Mouse (Mus musculus) liver, embryonic 11.5 days (tissue): ENCODE measurements at regions not wholly inside any gene's neighbourhood (a gene's known extent, or its start where the extent isn't known, plus 50 kb on each side); places are given as distances from the start of the nearest gene placed in this dataset.

Experiments used
- ATAC-seq: fragments of 200-750 bp; cut with Nextera tagmentation; replicated peaks from 2 replicates; pipeline ENCODE4 v1.8.0; 2017; ENCODE audit warnings: moderate number of reproducible peaks, mild to moderate bottlenecking, moderate TSS enrichment, moderate library complexity; ENCODE audit not compliant: low FRiP score
- DNase-seq: peaks from one replicate; pipeline ENCODE4 v3.0.0-alpha.2; 2017; ENCODE audit warnings: low spot score
- H3K27ac ChIP-seq: fragments of 300-500 bp; sonication (generic); 2 replicates; pipeline ENCODE4 v1.5.1; 2014; ENCODE audit warnings: mild to moderate bottlenecking, low read depth, low read length, control low read depth
- H3K27me3 ChIP-seq: fragments of 300-500 bp; sonication (generic); replicated peaks from 2 replicates; pipeline ENCODE4 v1.6.1; 2014; ENCODE audit warnings: low read length, mixed read lengths; ENCODE audit not compliant: control insufficient read depth, insufficient read depth
- H3K36me3 ChIP-seq: fragments of 300-500 bp; sonication (generic); 2 replicates; pipeline ENCODE4 v1.6.1; 2014; ENCODE audit warnings: mild to moderate bottlenecking, low read length, moderate library complexity, mixed read lengths; ENCODE audit not compliant: control insufficient read depth, insufficient read depth
- H3K4me1 ChIP-seq: fragments of 300-500 bp; sonication (generic); replicated peaks from 2 replicates; pipeline ENCODE4 v1.6.1; 2014; ENCODE audit warnings: low read length, mixed read lengths; ENCODE audit not compliant: control insufficient read depth, insufficient read depth
- H3K4me2 ChIP-seq: fragments of 300-500 bp; sonication (generic); 2 replicates; pipeline ENCODE4 v1.6.1; 2014; ENCODE audit warnings: mild to moderate bottlenecking, control low read depth, moderate library complexity
- H3K4me3 ChIP-seq: fragments of 300-500 bp; sonication (generic); 2 replicates; pipeline ENCODE4 v1.5.1; 2014; ENCODE audit warnings: low read depth, low read length, control low read depth
- H3K9ac ChIP-seq: fragments of 300-500 bp; sonication (generic); 2 replicates; pipeline ENCODE4 v1.6.1; 2014; ENCODE audit warnings: low read depth, low read length, control low read depth
- H3K9me3 ChIP-seq: fragments of 300-500 bp; sonication (generic); 2 replicates; pipeline ENCODE4 v1.6.1; 2016; ENCODE audit warnings: low read length, inconsistent platforms, mixed read lengths; ENCODE audit not compliant: control insufficient read depth
- WGBS: fragments of 180-500 bp; shearing (Covaris S2); extraction: QIAGEN DNeasy Blood & Tissue Kit; methylation state at CpG from one replicate; pipeline ENCODE4 v1.1.7; 2014; 5-methylcytosine and 5-hydroxymethylcytosine counted together

DNA sequence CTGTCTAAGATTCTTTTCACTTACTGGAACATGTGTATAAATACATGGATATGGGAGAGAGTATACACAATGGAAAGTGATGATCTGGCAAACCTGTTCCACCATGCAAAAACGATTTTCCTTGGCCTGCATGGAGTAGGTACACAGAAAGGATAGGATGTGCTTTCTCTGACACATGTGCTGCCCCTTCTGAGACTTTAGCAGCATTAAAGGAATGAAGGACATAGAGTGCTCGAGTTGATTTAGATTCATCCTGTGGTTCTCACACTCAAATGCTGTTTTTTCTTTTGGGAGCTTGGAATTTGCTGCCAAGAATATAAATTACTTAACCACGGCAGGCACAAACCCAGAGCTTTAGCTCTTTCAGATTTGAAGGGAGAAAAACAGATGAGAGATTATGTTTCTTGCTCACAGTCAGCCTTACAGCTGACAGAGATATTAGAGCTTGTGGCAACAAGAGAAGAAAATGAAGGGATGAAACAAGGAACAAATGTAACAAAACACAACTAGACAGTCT is 149.2 kb downstream of the 4930544G11Rik start:
- Histone ChIP-seq H3K36me3 (no peaks in the 10 kb centered on the region), H3K4me3 (no peak overlapping the region), H3K4me2 (no peak overlapping the region), H3K9me3 (no peaks in the 10 kb centered on the region), H3K27ac (no peak overlapping the region), H3K9ac (no peak overlapping the region), H3K27me3 (no peaks in the 10 kb centered on the region), H3K4me1 (no peaks in the 10 kb centered on the region)
- WGBS = 45% methylated on average over 3 of the region's 3 CpGs
- no peak for ATAC-seq
- no peak for DNase-seq

DNA sequence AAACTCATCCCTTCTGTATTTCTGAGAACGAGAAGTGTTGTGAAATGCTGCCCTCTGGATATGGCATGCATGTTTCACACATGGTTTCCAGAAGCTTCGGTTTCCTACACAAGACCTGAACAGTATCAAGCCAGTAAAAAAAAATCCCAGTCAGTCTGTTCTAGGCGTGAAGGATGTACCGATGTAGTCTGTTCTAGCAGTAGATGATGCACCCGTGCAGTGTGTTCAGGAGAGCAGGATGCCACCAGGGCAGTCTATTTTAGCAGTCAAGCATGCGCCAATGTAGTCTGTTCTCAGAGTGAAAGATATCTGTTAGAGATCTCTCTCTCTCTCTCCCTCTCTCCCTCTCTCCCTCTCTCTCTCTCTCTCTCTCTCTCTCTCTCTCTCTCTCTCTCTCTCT is 162.0 kb downstream of the 4930544G11Rik start:
- Histone ChIP-seq H3K9me3 (no peaks in the 10 kb centered on the region), H3K4me2 (no peak overlapping the region), H3K36me3 (no peaks in the 10 kb centered on the region), H3K27ac (no peak overlapping the region), H3K27me3 (no peaks in the 10 kb centered on the region), H3K4me3 (no peak overlapping the region), H3K4me1 (no peaks in the 10 kb centered on the region), H3K9ac (no peak overlapping the region)
- WGBS = 83% methylated on average over 6 of the region's 6 CpGs
- ATAC-seq = no peak
- DNase-seq = no peak

DNA sequence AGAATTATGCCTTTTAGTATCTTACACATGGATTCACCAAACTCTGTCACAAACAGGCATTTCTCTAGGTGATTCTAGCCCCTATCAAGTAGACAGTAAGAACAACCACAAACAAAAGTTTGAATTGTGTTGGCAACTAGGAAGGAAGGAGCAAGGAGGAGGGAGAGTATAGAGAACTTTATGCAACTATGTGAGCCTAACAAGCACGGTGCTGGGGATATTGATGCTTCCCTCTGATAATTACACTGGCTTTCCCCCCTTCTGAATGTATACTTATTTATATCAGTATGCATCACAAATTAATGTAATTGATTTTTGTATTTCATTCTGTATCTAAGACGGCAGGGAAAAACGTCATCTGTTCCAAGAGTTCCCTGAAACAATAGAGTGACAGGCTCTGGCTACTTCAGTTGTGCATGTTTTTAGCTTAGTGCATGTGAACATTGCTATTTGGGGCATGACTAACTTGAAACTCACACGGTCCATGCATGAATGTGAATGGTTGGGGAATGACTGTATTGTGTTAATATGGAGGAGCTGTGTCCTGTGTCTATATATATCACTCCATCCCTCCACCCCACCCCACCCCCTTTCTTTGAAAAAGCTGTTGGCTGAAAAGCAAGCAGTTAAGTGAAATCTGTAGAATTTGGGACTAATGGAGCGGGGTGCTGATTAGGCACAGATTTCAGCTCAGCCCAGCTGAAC is 169.2 kb downstream of the 4930544G11Rik start:
- H3K36me3 ChIP-seq = no peaks in the 10 kb centered on the region
- no peak for DNase-seq
- H3K4me1 ChIP-seq = no peaks in the 10 kb centered on the region
- ATAC-seq = no peak
- H3K9ac ChIP-seq = no peak overlapping the region
- H3K27ac ChIP-seq = no peak overlapping the region
- 80% methylated on average over 5 of the region's 5 CpGs for WGBS
- H3K4me3 ChIP-seq = no peak overlapping the region
- H3K27me3 ChIP-seq = no peaks in the 10 kb centered on the region
- H3K4me2 ChIP-seq = no peak overlapping the region
- no peaks in the 10 kb centered on the region for H3K9me3 ChIP-seq

DNA sequence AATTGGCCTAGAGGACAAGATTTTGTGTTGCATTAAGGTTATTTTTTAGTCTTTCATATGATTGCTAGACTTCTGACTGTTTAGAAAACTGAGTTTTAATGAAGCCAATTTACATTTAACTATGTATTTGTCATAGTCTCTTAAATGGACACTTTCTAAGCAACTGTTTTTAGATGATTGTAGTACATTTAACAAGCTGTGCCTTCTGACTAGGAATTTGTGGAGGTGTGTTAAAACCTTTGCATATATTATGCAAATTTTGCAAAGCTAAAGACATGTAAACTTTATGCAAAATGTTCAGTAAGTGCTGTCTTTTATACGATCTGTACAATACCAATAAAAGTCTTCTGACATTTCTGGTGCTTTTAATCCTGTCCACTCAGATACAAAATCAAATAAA is 171.9 kb downstream of the 4930544G11Rik start:
- H3K9me3 ChIP-seq = no peaks in the 10 kb centered on the region
- DNase-seq (no peak), ATAC-seq (no peak)
- H3K4me3 ChIP-seq = no peak overlapping the region
- H3K36me3 ChIP-seq = no peaks in the 10 kb centered on the region
- 74% methylated on average over 1 of the region's 1 CpGs for WGBS
- no peak overlapping the region for H3K4me2 ChIP-seq
- H3K4me1 ChIP-seq = no peaks in the 10 kb centered on the region
- H3K27ac ChIP-seq = no peak overlapping the region
- H3K27me3 ChIP-seq = no peaks in the 10 kb centered on the region
- no peak overlapping the region for H3K9ac ChIP-seq

DNA sequence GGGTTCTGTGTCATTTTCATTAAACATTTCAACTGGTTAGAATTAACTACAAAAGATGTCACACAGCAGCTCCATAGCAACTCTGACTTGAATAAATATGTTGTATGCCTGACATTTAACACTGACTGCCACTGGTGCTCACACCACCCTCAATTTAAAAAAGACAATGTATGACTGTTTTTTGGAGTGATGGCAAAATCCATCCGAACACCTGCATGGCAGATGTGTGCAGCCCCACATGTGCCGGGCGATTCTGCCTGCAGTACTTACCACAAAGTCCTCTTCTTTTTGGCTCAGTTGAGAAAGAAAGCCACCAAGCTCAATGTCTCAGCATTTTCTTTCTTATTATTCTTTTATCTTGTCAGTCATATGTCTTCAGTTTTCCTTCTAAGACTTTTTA is 199.4 kb downstream of the 4930544G11Rik start:
- Histone ChIP-seq H3K9me3 (no peaks in the 10 kb centered on the region), H3K36me3 (no peaks in the 10 kb centered on the region), H3K4me2 (no peak overlapping the region), H3K4me1 (no peaks in the 10 kb centered on the region), H3K27me3 (no peaks in the 10 kb centered on the region), H3K9ac (no peak overlapping the region), H3K4me3 (no peak overlapping the region), H3K27ac (no peak overlapping the region)
- ATAC-seq = no peak
- 81% methylated on average over 3 of the region's 3 CpGs for WGBS
- DNase-seq = no peak

DNA sequence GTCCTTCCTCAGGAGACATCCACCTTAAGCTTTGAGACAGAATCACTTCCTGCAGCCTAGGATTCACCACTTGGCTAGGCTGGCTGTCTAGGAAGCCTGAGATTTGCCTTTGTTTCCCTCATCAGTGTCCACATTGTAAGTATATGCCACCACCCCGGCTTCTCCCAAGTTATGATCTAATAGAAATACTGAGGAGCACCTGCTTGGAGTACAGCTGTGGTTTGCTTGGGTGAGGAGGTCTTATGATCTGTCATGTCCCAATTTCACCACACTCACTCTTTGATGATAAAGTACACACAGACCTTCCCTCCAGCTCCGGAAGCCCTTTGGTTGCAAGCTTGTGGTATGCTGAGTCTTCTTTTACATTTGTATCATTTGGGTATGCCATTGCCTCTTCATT is 202.4 kb downstream of the 4930544G11Rik start:
- no peak overlapping the region for H3K4me3 ChIP-seq
- no peaks in the 10 kb centered on the region for H3K4me1 ChIP-seq
- ATAC-seq (no peak), DNase-seq (no peak)
- H3K9ac ChIP-seq = no peak overlapping the region
- no peaks in the 10 kb centered on the region for H3K36me3 ChIP-seq
- no peaks in the 10 kb centered on the region for H3K27me3 ChIP-seq
- 79% methylated on average over 2 of the region's 2 CpGs for WGBS
- no peaks in the 10 kb centered on the region for H3K9me3 ChIP-seq
- no peak overlapping the region for H3K4me2 ChIP-seq
- H3K27ac ChIP-seq = no peak overlapping the region

DNA sequence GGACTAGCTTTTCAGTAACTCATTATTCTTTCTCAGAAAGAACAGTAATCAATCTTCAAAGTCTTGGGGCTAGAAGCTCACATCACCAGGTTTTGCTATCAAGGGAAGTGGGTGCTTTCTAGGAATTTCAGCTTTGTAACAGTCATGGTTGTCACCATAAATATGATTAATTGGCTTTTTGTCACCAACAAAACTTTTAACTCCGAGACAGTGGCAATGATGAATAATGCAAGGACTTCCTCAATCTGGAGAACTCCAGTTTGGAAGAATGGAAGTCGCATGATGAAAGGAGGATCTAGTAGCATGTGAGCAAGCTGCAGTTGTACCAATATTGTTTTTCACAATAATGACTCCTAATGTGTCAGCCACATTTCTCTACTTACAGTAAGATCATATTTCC is 208.4 kb downstream of the 4930544G11Rik start:
- H3K9ac ChIP-seq = no peak overlapping the region
- H3K36me3 ChIP-seq = no peaks in the 10 kb centered on the region
- no peaks in the 10 kb centered on the region for H3K4me1 ChIP-seq
- no peaks in the 10 kb centered on the region for H3K27me3 ChIP-seq
- H3K4me3 ChIP-seq = no peak overlapping the region
- no peak for ATAC-seq
- no peaks in the 10 kb centered on the region for H3K9me3 ChIP-seq
- H3K27ac ChIP-seq = no peak overlapping the region
- DNase-seq = no peak
- no peak overlapping the region for H3K4me2 ChIP-seq
- WGBS = 59% methylated on average over 2 of the region's 2 CpGs

DNA sequence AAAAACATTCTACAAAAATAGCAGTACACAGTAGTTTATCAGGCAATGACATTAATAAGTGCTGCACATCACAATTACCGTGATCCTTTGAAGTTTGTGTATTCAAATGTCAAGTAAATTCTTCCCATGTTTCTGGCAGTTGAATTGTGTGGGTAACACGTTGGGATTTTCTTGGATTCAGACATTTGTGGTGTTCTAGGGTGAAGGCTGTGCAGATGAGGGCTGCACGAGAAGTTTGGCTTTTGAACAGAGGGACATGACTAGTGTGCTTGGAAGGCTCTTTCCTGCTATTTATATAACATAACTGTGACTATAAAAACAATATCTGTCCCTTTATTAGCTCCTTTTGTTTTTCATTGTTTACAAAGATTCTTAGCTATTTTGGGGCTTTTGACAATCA is 216.5 kb downstream of the 4930544G11Rik start:
- 61% methylated on average over 3 of the region's 3 CpGs for WGBS
- DNase-seq = no peak
- H3K4me3 ChIP-seq = no peak overlapping the region

DNA sequence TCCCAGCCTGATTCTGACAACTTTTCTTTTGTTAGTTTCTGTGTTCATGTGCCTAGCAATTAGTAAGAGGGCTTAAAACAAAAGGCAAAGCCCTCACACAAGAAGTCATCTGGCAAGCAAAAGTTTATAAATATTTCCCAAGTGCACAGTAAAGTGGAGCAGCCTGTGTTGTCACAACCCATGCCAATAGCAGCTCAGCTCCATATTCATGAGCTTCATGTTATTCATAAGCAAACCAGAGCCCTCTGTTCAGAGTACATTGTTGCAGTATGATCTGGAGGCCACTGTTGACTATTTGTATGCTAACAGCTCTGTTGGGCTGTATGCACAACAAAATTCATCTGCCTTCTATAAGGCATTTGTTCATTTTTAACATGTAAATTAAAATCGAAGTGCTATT is 245.6 kb downstream of the 4930544G11Rik start:
- no peak overlapping the region for H3K4me3 ChIP-seq
- no peak overlapping the region for H3K27ac ChIP-seq
- H3K36me3 ChIP-seq = no peaks in the 10 kb centered on the region
- ATAC-seq = no peak
- H3K27me3 ChIP-seq = no peaks in the 10 kb centered on the region
- no peak overlapping the region for H3K4me2 ChIP-seq
- WGBS = 74% methylated on average over 1 of the region's 1 CpGs
- H3K9me3 ChIP-seq = no peaks in the 10 kb centered on the region
- H3K4me1 ChIP-seq = no peaks in the 10 kb centered on the region
- H3K9ac ChIP-seq = no peak overlapping the region
- DNase-seq = no peak

More for the DNA sequence above, 216.5 kb downstream of the 4930544G11Rik start:
- H3K9ac ChIP-seq = no peak overlapping the region
- H3K4me1 ChIP-seq = no peaks in the 10 kb centered on the region
- H3K9me3 ChIP-seq = no peaks in the 10 kb centered on the region
- no peak for ATAC-seq
- no peak overlapping the region for H3K4me2 ChIP-seq
- no peaks in the 10 kb centered on the region for H3K36me3 ChIP-seq
- H3K27me3 ChIP-seq = no peaks in the 10 kb centered on the region
- no peak overlapping the region for H3K27ac ChIP-seq
